ENCODE assay signal across 9 mouse cellular contexts in genomic region chr17:63575316-63576007, GRCm38 (mm10).
DNase-seq lines count a peak whose midpoint lies in the region; ATAC-seq and TF ChIP-seq lines count a peak whose summit lies in the region.
"Had no signal": no experiment of that assay in that cellular context is flagged by ENCODE, and none has a peak within 500 bp of the region (broad histone marks: within the 10 kb centered on the region; RNA-seq: fewer than 3 reads in every experiment).

No protein-coding gene starts in this region.

- H3K4me1 ChIP-seq in lung, embryonic 14.5 days (ENCODE audit: insufficient read depth): no peaks in the 10 kb centered on the region
- H3K4me1 ChIP-seq in lung, adult 2 months (ENCODE audit: control insufficient read depth, insufficient read depth, low read length): no peaks in the 10 kb centered on the region
- H3K4me1 ChIP-seq in kidney, embryonic 15.5 days: no peaks in the 10 kb centered on the region
- no peaks in the 10 kb centered on the region for H3K4me1 ChIP-seq in lung, postnatal 0 days (ENCODE audit: insufficient read depth, low read depth, low read length)
- H3K4me1 ChIP-seq: limb, embryonic 15.5 days had no signal

- H3K4me2 ChIP-seq in lung, embryonic 14.5 days: no peak overlapping the region
- H3K4me2 ChIP-seq in kidney, embryonic 15.5 days: no peak overlapping the region
- H3K4me2 ChIP-seq in lung, postnatal 0 days (replicated peaks; ENCODE audit: low read depth, low read length): no peak overlapping the region
- H3K4me2 ChIP-seq: limb, embryonic 15.5 days had no signal

- no peak for TF ChIP-seq POLR2A in lung, adult 2 months (IDR thresholded peaks at IDR 0.05; ENCODE audit: borderline replicate concordance, extremely low read depth, low read depth, low read length)

- H3K27ac ChIP-seq in lung, embryonic 14.5 days (ENCODE audit: low read depth): no peak overlapping the region
- H3K27ac ChIP-seq in kidney, embryonic 15.5 days: no peak overlapping the region
- H3K27ac ChIP-seq in lung, postnatal 0 days (ENCODE audit: low read length): no peak overlapping the region
- H3K27ac ChIP-seq: limb, embryonic 15.5 days had no signal

- TF ChIP-seq CTCF in lung, embryonic 14.5 days (IDR thresholded peaks at IDR 0.05; ENCODE audit: low read depth): peak; percentile 52
- no peak for TF ChIP-seq CTCF in lung, adult 2 months (IDR thresholded peaks at IDR 0.05; ENCODE audit: insufficient read depth, low read length)
- peak; percentile 56 for TF ChIP-seq CTCF in lung, postnatal 0 days (IDR thresholded peaks at IDR 0.05)

- 42% methylated on average over 4 of the region's 4 CpGs for WGBS in lung, embryonic 14.5 days
- WGBS in lung, adult 2 months: 64% methylated on average over 4 of the region's 4 CpGs
- WGBS in kidney, embryonic 15.5 days: 81% methylated on average over 4 of the region's 4 CpGs
- WGBS in lung, postnatal 0 days: 60% methylated on average over 4 of the region's 4 CpGs

- no peak overlapping the region for H3K9ac ChIP-seq in lung, embryonic 14.5 days
- H3K9ac ChIP-seq in kidney, embryonic 15.5 days: no peak overlapping the region
- H3K9ac ChIP-seq in lung, postnatal 0 days (replicated peaks; ENCODE audit: low read depth): no peak overlapping the region
- H3K9ac ChIP-seq: limb, embryonic 15.5 days had no signal

- no peak for TF ChIP-seq EP300 in lung, postnatal 0 days (IDR thresholded peaks at IDR 0.05)

- no peaks in the 10 kb centered on the region for H3K36me3 ChIP-seq in lung, embryonic 14.5 days (ENCODE audit: insufficient read depth)
- H3K36me3 ChIP-seq in kidney, embryonic 15.5 days: no peaks in the 10 kb centered on the region
- H3K36me3 ChIP-seq in lung, postnatal 0 days (ENCODE audit: insufficient read depth, low read length): no peaks in the 10 kb centered on the region
- H3K36me3 ChIP-seq: limb, embryonic 15.5 days had no signal

- no peaks in the 10 kb centered on the region for H3K9me3 ChIP-seq in lung, embryonic 14.5 days (ENCODE audit: low read depth, low read length)
- no peaks in the 10 kb centered on the region for H3K9me3 ChIP-seq in kidney, embryonic 15.5 days (replicated peaks)
- H3K9me3 ChIP-seq in lung, postnatal 0 days (ENCODE audit: low read length): no peaks in the 10 kb centered on the region
- H3K9me3 ChIP-seq: limb, embryonic 15.5 days had no signal

- ATAC-seq in lung, embryonic 14.5 days (ENCODE audit: insufficient read depth): no peak
- 0 out of 2 replicates have a peak, but pooled peaks have one; percentile 33 for ATAC-seq in kidney, embryonic 15.5 days (replicated peaks; ENCODE audit: low FRiP score)
- ATAC-seq in lung, postnatal 0 days: no peak

- no peak overlapping the region for H3K4me3 ChIP-seq in lung, embryonic 14.5 days (ENCODE audit: low read depth, low read length)
- H3K4me3 ChIP-seq in lung, adult 2 months (replicated peaks; ENCODE audit: extremely low read depth, low read depth, low read length): no peak overlapping the region
- no peak overlapping the region for H3K4me3 ChIP-seq in kidney, embryonic 15.5 days (replicated peaks)
- no peak overlapping the region for H3K4me3 ChIP-seq in lung, postnatal 0 days (ENCODE audit: low read depth, low read length)
- H3K4me3 ChIP-seq: limb, embryonic 15.5 days had no signal

- DNase-seq in lung, embryonic 14.5 days: peak; percentile 80
- DNase-seq in lung, adult 2 months: no peak
- DNase-seq in cerebellum, adult 11 months: peak; percentile 47
- peak; percentile 37 for DNase-seq in forelimb bud, embryonic 11.5 days (ENCODE audit: low read depth, low spot score)
- DNase-seq in lung, postnatal 0 days (ENCODE audit: low spot score): peak; percentile 52
- DNase-seq in right cerebral cortex, postnatal 36 days (ENCODE audit: low spot score in 2 of 2): peak; percentile 6 to 23
- DNase-seq in urinary bladder, postnatal 10 days (ENCODE audit: low spot score): no peak

- H3K27me3 ChIP-seq in lung, embryonic 14.5 days (ENCODE audit: insufficient read depth, low read length): no peaks in the 10 kb centered on the region
- H3K27me3 ChIP-seq in kidney, embryonic 15.5 days: no peaks in the 10 kb centered on the region
- H3K27me3 ChIP-seq in lung, postnatal 0 days (replicated peaks; ENCODE audit: insufficient read depth, low read length): no peaks in the 10 kb centered on the region
- H3K27me3 ChIP-seq: limb, embryonic 15.5 days had no signal

Comparison
In these comparisons a context has a peak if more than half of its experiments do, and no peak if none do; other contexts are left out.
1. DNase-seq: peak in lung, embryonic 14.5 days (single experiment), cerebellum, adult 11 months (single experiment), forelimb bud, embryonic 11.5 days (single experiment), lung, postnatal 0 days (single experiment) and right cerebral cortex, postnatal 36 days (2 of 2); none in lung, adult 2 months (single experiment) and urinary bladder, postnatal 10 days (single experiment).